ENCODE assay signal across 18 mouse cellular contexts in genomic region chr11:11725876-11726525, GRCm38 (mm10). TPM values are rescaled to one million over a fixed set of nuclear protein-coding genes. Genes with fewer than 3 reads are reported as not detected.
DNase-seq lines count a peak whose midpoint lies in the region; ATAC-seq lines count a peak whose summit lies in the region.
"Had no signal": no experiment of that assay in that cellular context is flagged by ENCODE, and none has a peak within 500 bp of the region (broad histone marks: within the 10 kb centered on the region; RNA-seq: fewer than 3 reads in every experiment).

No protein-coding gene starts in this region.

- peak; percentile 63 for ATAC-seq in heart, embryonic 16.5 days (replicated peaks; ENCODE audit: extremely low read depth, insufficient read depth, low FRiP score)
- no peak for ATAC-seq in liver, embryonic 16.5 days (ENCODE audit: low read depth)
- ATAC-seq in kidney, embryonic 15.5 days (replicated peaks; ENCODE audit: low FRiP score), result no peak
- no peak for ATAC-seq in hindbrain, embryonic 12.5 days (ENCODE audit: low FRiP score)
- ATAC-seq: midbrain, embryonic 15.5 days had no signal

- no peaks in the 10 kb centered on the region for H3K27me3 ChIP-seq in heart, embryonic 16.5 days (ENCODE audit: control insufficient read depth, insufficient read depth, low read length)
- H3K27me3 ChIP-seq in liver, embryonic 16.5 days (ENCODE audit: control insufficient read depth, insufficient read depth, low read depth, low read length), result no peaks in the 10 kb centered on the region
- no peaks in the 10 kb centered on the region for H3K27me3 ChIP-seq in kidney, embryonic 15.5 days
- no peaks in the 10 kb centered on the region; the same call in 1 of the 2 replicates for H3K27me3 ChIP-seq in hindbrain, embryonic 12.5 days
- H3K27me3 ChIP-seq: heart, embryonic 15.5 days; hindbrain, embryonic 15.5 days; midbrain, embryonic 15.5 days; neural tube, embryonic 12.5 days had no signal

- H3K9me3 ChIP-seq in heart, embryonic 16.5 days (replicated peaks; ENCODE audit: control insufficient read depth, low read length), result no peaks in the 10 kb centered on the region
- H3K9me3 ChIP-seq in liver, embryonic 16.5 days (replicated peaks; ENCODE audit: control insufficient read depth, low read length), result no peaks in the 10 kb centered on the region
- H3K9me3 ChIP-seq in kidney, embryonic 15.5 days (replicated peaks), result no peaks in the 10 kb centered on the region
- no peaks in the 10 kb centered on the region for H3K9me3 ChIP-seq in hindbrain, embryonic 12.5 days (replicated peaks)
- H3K9me3 ChIP-seq: heart, embryonic 15.5 days; hindbrain, embryonic 15.5 days; midbrain, embryonic 15.5 days; neural tube, embryonic 12.5 days had no signal

- H3K4me2 ChIP-seq in heart, embryonic 16.5 days (ENCODE audit: low read depth, low read length), result no peak overlapping the region
- no peak overlapping the region for H3K4me2 ChIP-seq in liver, embryonic 16.5 days (ENCODE audit: low read depth, low read length)
- H3K4me2 ChIP-seq in kidney, embryonic 15.5 days, result no peak overlapping the region
- no peak overlapping the region for H3K4me2 ChIP-seq in hindbrain, embryonic 12.5 days (replicated peaks)
- H3K4me2 ChIP-seq: heart, embryonic 15.5 days; hindbrain, embryonic 15.5 days; midbrain, embryonic 15.5 days; neural tube, embryonic 12.5 days had no signal

- no peak overlapping the region for H3K9ac ChIP-seq in heart, embryonic 16.5 days (ENCODE audit: low read length)
- no peak overlapping the region for H3K9ac ChIP-seq in liver, embryonic 16.5 days (ENCODE audit: low read depth, low read length)
- no peak overlapping the region for H3K9ac ChIP-seq in kidney, embryonic 15.5 days
- H3K9ac ChIP-seq in hindbrain, embryonic 12.5 days, result no peak overlapping the region
- H3K9ac ChIP-seq: heart, embryonic 15.5 days; hindbrain, embryonic 15.5 days; midbrain, embryonic 15.5 days; neural tube, embryonic 12.5 days had no signal

- H3K27ac ChIP-seq in heart, embryonic 16.5 days (ENCODE audit: low read length), result peak overlapping the region; percentile 43; the same call in 1 of the 2 replicates
- peak overlapping the region; percentile 97; the same call in 1 of the 2 replicates for H3K27ac ChIP-seq in liver, embryonic 16.5 days (ENCODE audit: low read length)
- no peak overlapping the region for H3K27ac ChIP-seq in kidney, embryonic 15.5 days
- no peak overlapping the region for H3K27ac ChIP-seq in hindbrain, embryonic 12.5 days
- H3K27ac ChIP-seq: heart, embryonic 15.5 days; hindbrain, embryonic 15.5 days; macrophage; midbrain, embryonic 15.5 days; neural tube, embryonic 12.5 days had no signal

- no peak for DNase-seq in heart, adult 8-10 months (ENCODE audit: low spot score)
- peak; percentile 94 for DNase-seq in T-cell, adult 2 months (ENCODE audit: low spot score)
- peak; percentile 73 for DNase-seq in thymus, postnatal 25 days
- no peak for DNase-seq in cerebellum, postnatal 14 days
- DNase-seq: cerebellum, adult 8-10 months; gastrocnemius, postnatal 14 days; layer of hippocampus, adult 9-11 months; right cerebral cortex, adult 18-20 months had no signal

- H3K36me3 ChIP-seq in heart, embryonic 16.5 days (ENCODE audit: control insufficient read depth, insufficient read depth), result no peaks in the 10 kb centered on the region
- H3K36me3 ChIP-seq in liver, embryonic 16.5 days (ENCODE audit: control insufficient read depth, insufficient read depth), result no peaks in the 10 kb centered on the region
- no peaks in the 10 kb centered on the region for H3K36me3 ChIP-seq in kidney, embryonic 15.5 days
- H3K36me3 ChIP-seq in hindbrain, embryonic 12.5 days, result no peaks in the 10 kb centered on the region
- H3K36me3 ChIP-seq: heart, embryonic 15.5 days; hindbrain, embryonic 15.5 days; midbrain, embryonic 15.5 days; neural tube, embryonic 12.5 days had no signal

- no peak overlapping the region for H3K4me3 ChIP-seq in heart, embryonic 16.5 days (ENCODE audit: low read length)
- H3K4me3 ChIP-seq in liver, embryonic 16.5 days (ENCODE audit: low read depth, low read length), result no peak overlapping the region
- no peak overlapping the region for H3K4me3 ChIP-seq in kidney, embryonic 15.5 days (replicated peaks)
- H3K4me3 ChIP-seq in hindbrain, embryonic 12.5 days, result no peak overlapping the region
- H3K4me3 ChIP-seq: erythroblast, embryonic 14.5 days; heart, embryonic 15.5 days; hindbrain, embryonic 15.5 days; midbrain, embryonic 15.5 days; neural tube, embryonic 12.5 days had no signal

- H3K4me1 ChIP-seq in heart, embryonic 16.5 days (ENCODE audit: control insufficient read depth, insufficient read depth, low read length), result no peaks in the 10 kb centered on the region
- H3K4me1 ChIP-seq in liver, embryonic 16.5 days (ENCODE audit: control insufficient read depth, low read depth, low read length), result peaks cover 56% of the 10 kb centered on the region
- H3K4me1 ChIP-seq in kidney, embryonic 15.5 days, result no peaks in the 10 kb centered on the region
- no peaks in the 10 kb centered on the region for H3K4me1 ChIP-seq in hindbrain, embryonic 12.5 days
- H3K4me1 ChIP-seq: heart, embryonic 15.5 days; hindbrain, embryonic 15.5 days; midbrain, embryonic 15.5 days; neural tube, embryonic 12.5 days had no signal

- 72% methylated on average over 5 of the region's 5 CpGs for WGBS in heart, embryonic 16.5 days
- WGBS in liver, embryonic 16.5 days (ENCODE audit: insufficient replicate concordance), result 61% methylated on average over 5 of the region's 5 CpGs
- 86% methylated on average over 5 of the region's 5 CpGs for WGBS in kidney, embryonic 15.5 days
- WGBS in hindbrain, embryonic 12.5 days, result 88% methylated on average over 5 of the region's 5 CpGs

RNA-seq across cellular contexts. Expression of gene Ikzf1, which starts 41.2 kb away (rescaled TPM):
- 3.9 and 15.1 TPM in 2 replicates for polyA plus RNA-seq in heart, embryonic 16.5 days (2015; fragmentation: Nextera tagmentation; extraction: Ambion mirVana)
- 1 to 10 TPM in 3 of 4 experiments, under 1 TPM in 1; 0.92 to 1.7 (median 1.4) TPM for total RNA-seq in heart, adult 8-10 months (2022)
- polyA plus RNA-seq in liver, embryonic 16.5 days (2015; fragmentation: Nextera tagmentation; extraction: Ambion mirVana), result 32.8 and 35.1 TPM in 2 replicates
- 0.85 and 1.3 TPM in 2 replicates for polyA plus RNA-seq in kidney, embryonic 15.5 days (2015; fragmentation: Nextera tagmentation; extraction: Ambion mirVana)
- 0.94 and 2.0 TPM in 2 replicates for polyA plus RNA-seq in hindbrain, embryonic 12.5 days (2016; fragmentation: Nextera tagmentation; extraction: Ambion mirVana)

Comparison
In these comparisons a context has a peak if more than half of its experiments do, and no peak if none do; other contexts are left out.
1. H3K27ac ChIP-seq: peak in heart, embryonic 16.5 days (single experiment) and liver, embryonic 16.5 days (single experiment); none in kidney, embryonic 15.5 days (single experiment) and hindbrain, embryonic 12.5 days (single experiment).
2. DNase-seq: peak in T-cell, adult 2 months (single experiment) and thymus, postnatal 25 days (single experiment); none in heart, adult 8-10 months (single experiment) and cerebellum, postnatal 14 days (0 of 2).